Mouse (Mus musculus): ENCODE measurements around the gene Mapkap1. TPM values are rescaled to one million over a fixed set of nuclear protein-coding genes. Genes with fewer than 3 reads are reported as not detected.
"Not testable (repeated sequence)": the region's sequence is repeated elsewhere in the genome, so short reads cannot be mapped to it uniquely, and the experiment has no call there.

Mapkap1 gene
- polyA plus RNA-seq, 1 experiment, result 72.2 TPM

DNA sequence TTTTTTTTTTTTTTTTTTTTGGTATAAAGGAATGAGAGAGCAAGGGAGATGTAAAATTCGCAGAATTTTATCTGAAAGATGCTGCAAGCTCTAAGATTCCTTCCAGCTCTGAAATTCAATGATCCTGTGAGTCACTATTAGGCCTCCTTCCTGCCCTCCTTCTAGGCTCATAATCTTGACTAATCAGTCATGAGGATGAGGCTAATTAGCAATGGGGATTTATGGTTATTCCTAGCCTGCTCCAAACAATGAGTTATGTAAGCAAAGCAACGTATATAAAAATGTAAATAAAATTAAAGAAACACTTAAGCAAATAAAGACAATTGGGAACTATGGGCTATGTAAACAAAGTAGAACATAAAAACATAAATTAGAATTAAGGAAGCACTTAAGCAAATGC, 32.2 kb upstream of the Mapkap1 start:
- no peak for DNase-seq (ENCODE audit: low read depth)
- TF ChIP-seq POLR2A (IDR thresholded peaks at IDR 0.05; ENCODE audit: borderline replicate concordance, extremely low read depth, insufficient read depth, insufficient read length, poor library complexity, severe bottlenecking), result no peak
- TF ChIP-seq CTCF (IDR thresholded peaks at IDR 0.05; ENCODE audit: borderline replicate concordance, extremely low read depth, insufficient read depth, insufficient read length), result no peak

DNA sequence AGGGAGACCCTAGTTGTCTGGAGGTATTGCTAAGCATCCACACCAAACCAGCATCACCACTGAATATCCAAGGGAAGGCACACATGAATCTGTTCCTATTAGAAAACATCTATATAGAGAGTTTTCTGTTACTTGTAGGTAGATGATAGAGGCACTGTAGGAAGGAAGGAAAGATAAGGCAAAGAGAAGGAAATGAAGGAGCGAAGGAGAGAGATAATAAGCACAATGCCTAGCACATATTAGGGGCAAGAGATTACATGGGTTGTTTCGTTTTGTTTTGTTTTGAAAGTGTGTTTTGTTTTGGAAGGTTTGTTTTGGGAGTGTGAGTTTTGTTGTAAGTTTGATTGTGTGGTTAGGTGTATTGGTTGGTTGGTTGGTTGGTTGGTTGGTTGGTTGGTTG, 27.6 kb upstream of the Mapkap1 start:
- no peak for DNase-seq (ENCODE audit: low read depth)
- TF ChIP-seq POLR2A (IDR thresholded peaks at IDR 0.05; ENCODE audit: borderline replicate concordance, extremely low read depth, insufficient read depth, insufficient read length, poor library complexity, severe bottlenecking) (no peak), CTCF (IDR thresholded peaks at IDR 0.05; ENCODE audit: borderline replicate concordance, extremely low read depth, insufficient read depth, insufficient read length) (no peak)

DNA sequence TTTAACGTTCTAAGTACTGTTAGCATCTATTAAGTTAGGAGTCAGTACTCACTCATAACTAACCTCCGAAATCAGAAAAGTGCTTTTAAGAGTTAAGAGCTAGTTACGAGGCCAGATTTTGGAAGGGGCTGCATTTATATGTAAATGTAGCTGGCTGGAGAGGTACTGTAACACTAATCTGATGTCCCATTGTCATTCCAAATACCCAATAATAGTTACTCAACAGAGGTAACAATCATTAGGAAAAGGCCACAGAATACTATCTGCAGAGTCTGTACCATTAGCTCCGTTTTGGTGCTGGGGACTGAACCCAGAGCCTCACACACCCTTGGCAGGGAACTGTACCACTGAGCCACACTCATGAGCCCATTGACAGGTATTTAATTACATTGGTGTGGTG, 7.0 kb upstream of the Mapkap1 start:
- DNase-seq (ENCODE audit: low read depth), result no peak
- TF ChIP-seq CTCF (IDR thresholded peaks at IDR 0.05; ENCODE audit: borderline replicate concordance, extremely low read depth, insufficient read depth, insufficient read length) (no peak), POLR2A (IDR thresholded peaks at IDR 0.05; ENCODE audit: borderline replicate concordance, extremely low read depth, insufficient read depth, insufficient read length, poor library complexity, severe bottlenecking) (no peak)

DNA sequence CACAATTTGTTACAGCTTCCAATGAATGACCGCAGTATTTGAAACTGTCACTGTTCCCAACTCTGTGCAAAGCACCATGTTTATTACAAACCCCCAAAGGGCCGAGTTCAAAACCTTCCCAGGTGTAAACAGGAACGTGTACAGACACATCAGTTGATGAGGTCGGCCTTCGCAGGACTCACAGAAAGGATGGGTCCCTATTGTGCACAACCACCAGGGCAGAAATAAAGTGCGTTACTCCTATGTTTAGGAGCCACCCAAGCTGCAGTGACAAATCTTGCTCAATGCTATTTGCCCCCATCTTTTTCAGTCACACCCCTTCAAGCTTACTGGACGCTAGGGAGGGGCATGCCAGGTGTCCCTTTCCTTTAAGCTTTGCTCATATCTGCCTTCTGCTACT, 1.0 kb downstream of the Mapkap1 start:
- DNase-seq (ENCODE audit: low read depth), result no peak
- TF ChIP-seq CTCF (IDR thresholded peaks at IDR 0.05; ENCODE audit: borderline replicate concordance, extremely low read depth, insufficient read depth, insufficient read length) (no peak), POLR2A (IDR thresholded peaks at IDR 0.05; ENCODE audit: borderline replicate concordance, extremely low read depth, insufficient read depth, insufficient read length, poor library complexity, severe bottlenecking) (no peak)

DNA sequence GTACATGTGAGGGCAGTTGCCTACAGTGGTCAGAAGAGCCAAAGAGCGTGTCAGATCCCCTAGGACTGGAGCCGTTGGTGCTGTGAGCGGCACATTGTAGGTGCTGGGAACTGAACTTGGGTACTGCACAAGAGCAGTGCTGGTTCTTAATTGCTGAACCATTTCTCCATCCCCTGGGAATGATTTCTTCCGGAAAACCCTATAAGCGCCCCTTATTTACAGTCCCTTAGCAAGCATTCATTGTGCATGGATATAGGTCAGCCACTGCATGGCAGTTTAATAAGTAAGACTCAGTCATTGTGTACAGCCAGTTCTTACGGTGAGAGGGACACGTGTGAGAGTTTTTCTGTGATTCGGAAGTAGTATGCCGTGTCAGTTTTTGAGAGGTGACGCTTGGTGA, 1.8 kb downstream of the Mapkap1 start:
- TF ChIP-seq CTCF (IDR thresholded peaks at IDR 0.05; ENCODE audit: borderline replicate concordance, extremely low read depth, insufficient read depth, insufficient read length), result no peak
- no peak for TF ChIP-seq POLR2A (IDR thresholded peaks at IDR 0.05; ENCODE audit: borderline replicate concordance, extremely low read depth, insufficient read depth, insufficient read length, poor library complexity, severe bottlenecking)

DNA sequence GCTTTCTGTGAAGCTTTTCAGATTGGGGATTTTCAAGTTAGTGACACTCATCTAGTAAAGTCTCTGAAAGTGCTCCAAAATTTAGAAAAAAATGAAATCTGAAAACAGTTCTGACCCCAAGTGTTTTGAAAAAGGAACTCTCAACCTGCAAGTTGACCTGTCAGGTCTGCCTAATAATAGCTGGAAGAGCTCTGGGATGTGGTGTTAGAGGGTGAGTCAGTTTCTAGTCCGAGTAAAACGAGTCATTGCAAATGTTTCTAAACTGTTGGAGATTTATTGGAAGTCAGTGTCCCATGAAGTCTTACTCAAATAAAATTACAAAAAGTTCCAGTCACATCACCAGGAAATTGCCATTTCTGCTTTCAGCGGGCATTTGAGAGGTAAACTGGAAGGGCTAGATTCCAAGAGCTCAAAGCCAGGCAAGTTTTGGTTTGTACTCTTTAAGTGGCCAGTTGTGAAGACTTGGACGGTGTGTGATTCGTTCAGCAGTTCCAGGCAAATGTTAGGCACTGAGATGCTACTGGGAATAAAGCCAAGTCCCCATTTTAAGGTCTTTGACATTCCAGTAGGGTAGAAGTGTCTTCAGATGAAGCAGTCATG, 3.3 kb downstream of the Mapkap1 start:
- no peak for DNase-seq (ENCODE audit: low read depth)
- TF ChIP-seq CTCF (IDR thresholded peaks at IDR 0.05; ENCODE audit: borderline replicate concordance, extremely low read depth, insufficient read depth, insufficient read length) (no peak), POLR2A (IDR thresholded peaks at IDR 0.05; ENCODE audit: borderline replicate concordance, extremely low read depth, insufficient read depth, insufficient read length, poor library complexity, severe bottlenecking) (no peak)

More for the DNA sequence above, 1.8 kb downstream of the Mapkap1 start:
- no peak for DNase-seq (ENCODE audit: low read depth)

DNA sequence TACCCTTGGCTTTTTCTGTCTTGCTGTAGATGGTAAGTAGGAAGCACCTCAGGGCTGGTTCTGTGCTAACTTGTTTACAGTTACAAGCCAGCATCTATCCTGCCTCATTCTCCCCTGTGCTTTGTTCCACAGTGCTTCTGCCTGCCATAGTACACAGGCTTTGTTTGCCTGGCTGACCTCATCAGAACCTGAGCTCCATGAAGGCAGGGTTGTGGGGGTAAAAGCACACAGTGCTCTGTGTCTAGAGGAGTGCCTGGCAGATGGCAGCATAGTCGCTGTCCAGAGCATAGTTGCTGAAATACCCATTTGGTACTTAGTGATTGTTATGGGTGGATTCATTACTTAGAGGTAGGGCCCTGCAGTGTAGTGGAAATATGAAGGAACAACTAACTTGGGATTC, 13.7 kb downstream of the Mapkap1 start:
- no peak for TF ChIP-seq CTCF (IDR thresholded peaks at IDR 0.05; ENCODE audit: borderline replicate concordance, extremely low read depth, insufficient read depth, insufficient read length)
- TF ChIP-seq POLR2A (IDR thresholded peaks at IDR 0.05; ENCODE audit: borderline replicate concordance, extremely low read depth, insufficient read depth, insufficient read length, poor library complexity, severe bottlenecking), result no peak
- no peak for DNase-seq (ENCODE audit: low read depth)

DNA sequence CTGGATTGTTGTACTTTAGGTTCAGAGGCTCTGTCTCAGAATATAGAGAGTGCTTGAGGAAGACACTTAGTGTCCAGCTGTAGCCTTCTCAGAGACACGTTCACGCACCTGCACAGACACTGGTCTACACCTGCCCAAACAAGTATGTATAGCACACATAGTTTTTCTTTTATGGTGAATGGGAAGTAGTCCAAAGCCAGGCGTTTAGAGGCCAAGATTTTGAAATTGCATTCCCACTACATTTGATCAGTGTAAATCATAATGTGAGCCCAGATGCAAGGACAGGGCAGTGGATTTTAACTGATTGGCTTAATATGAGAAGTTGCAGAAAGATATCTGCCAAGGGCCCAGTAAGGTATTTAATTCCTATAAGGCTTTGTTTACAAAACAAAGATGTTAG, 17.6 kb downstream of the Mapkap1 start:
- TF ChIP-seq POLR2A (IDR thresholded peaks at IDR 0.05; ENCODE audit: borderline replicate concordance, extremely low read depth, insufficient read depth, insufficient read length, poor library complexity, severe bottlenecking) (no peak), CTCF (IDR thresholded peaks at IDR 0.05; ENCODE audit: borderline replicate concordance, extremely low read depth, insufficient read depth, insufficient read length) (no peak)
- no peak for DNase-seq (ENCODE audit: low read depth)

DNA sequence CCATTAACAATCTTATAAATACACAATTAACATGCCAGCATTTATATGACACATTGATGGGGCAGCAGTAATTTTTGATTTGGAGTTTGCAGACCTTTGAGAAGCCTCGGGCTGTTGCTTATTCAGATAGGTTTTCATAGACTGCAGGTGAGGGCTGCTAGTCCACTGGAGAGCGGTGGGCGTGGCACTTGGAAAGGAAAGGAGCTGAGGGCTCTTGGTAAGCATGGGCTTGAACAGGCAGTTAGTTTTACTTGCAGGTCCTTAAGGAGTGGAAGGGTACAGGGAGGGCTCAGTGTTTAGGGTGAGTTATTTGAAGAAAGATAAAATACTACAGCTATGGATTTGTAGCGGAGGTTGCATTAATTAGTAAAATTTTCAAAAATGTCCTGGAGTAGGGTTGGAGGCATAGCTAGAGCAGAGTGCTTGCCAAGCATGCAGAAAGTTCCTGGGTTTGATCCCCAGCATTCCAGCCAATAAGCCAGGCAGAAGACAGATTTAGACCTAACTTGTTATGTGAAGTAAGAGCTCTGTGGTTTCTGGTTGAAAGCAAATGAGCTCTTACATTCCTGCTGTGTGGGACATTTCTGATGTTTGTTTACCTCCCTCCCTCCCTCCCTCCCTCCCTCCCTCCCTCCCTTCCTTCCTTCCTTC, 19.1 kb downstream of the Mapkap1 start:
- no peak for DNase-seq (ENCODE audit: low read depth)
- TF ChIP-seq CTCF (IDR thresholded peaks at IDR 0.05; ENCODE audit: borderline replicate concordance, extremely low read depth, insufficient read depth, insufficient read length) (no peak), POLR2A (IDR thresholded peaks at IDR 0.05; ENCODE audit: borderline replicate concordance, extremely low read depth, insufficient read depth, insufficient read length, poor library complexity, severe bottlenecking) (no peak)

DNA sequence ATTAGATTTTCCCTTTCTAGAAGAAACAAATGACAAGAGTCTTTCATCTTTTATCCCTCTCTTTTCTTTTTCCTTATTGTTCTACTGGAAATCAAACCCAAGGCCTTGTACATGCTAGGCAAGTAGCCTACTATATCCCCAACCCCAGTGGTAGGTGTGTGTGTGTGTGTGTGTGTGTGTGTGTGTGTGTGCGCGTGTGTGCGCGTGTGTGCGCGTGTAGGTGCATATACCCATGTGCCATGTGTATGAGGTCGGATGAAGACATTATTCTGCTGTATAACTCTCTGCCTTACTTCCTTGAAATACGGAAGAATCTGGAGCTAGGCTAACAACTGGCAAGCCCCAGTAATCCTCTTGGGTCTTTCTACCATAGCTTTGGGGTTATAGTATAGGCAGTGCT, 24.1 kb downstream of the Mapkap1 start:
- DNase-seq (ENCODE audit: low read depth), result no peak
- TF ChIP-seq POLR2A (IDR thresholded peaks at IDR 0.05; ENCODE audit: borderline replicate concordance, extremely low read depth, insufficient read depth, insufficient read length, poor library complexity, severe bottlenecking) (no peak), CTCF (IDR thresholded peaks at IDR 0.05; ENCODE audit: borderline replicate concordance, extremely low read depth, insufficient read depth, insufficient read length) (no peak)

DNA sequence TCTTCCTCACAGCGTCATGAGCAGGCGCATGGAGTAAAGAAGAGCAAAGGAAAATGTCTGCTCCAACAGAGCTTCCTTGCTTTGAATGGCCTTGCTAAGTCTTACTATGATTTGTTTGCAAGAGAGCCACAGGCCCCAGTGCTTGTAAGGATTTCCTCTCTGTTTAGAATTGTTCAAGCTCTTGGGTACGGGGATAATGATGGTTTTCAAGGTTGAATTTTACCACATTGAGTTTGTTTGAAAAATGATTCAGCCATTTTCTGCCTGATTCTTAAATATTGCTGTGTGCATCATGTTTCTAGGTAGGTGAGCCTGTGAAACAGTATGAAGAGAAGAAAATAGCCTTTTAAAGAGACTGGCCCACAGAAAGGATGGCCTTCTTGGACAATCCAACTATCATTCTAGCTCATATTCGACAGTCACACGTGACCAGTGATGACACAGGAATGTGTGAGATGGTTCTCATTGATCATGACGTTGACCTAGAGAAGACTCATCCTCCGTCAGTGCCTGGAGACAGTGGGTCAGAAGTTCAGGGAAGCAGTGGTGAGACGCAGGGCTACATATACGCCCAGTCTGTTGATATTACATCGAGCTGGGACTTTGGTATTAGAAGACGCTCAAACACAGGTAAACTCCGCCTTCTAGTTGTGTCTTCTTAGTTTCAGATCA, 25.3 kb downstream of the Mapkap1 start:
- DNase-seq (ENCODE audit: low read depth), result no peak
- no peak for TF ChIP-seq POLR2A (IDR thresholded peaks at IDR 0.05; ENCODE audit: borderline replicate concordance, extremely low read depth, insufficient read depth, insufficient read length, poor library complexity, severe bottlenecking)
- no peak for TF ChIP-seq CTCF (IDR thresholded peaks at IDR 0.05; ENCODE audit: borderline replicate concordance, extremely low read depth, insufficient read depth, insufficient read length)

DNA sequence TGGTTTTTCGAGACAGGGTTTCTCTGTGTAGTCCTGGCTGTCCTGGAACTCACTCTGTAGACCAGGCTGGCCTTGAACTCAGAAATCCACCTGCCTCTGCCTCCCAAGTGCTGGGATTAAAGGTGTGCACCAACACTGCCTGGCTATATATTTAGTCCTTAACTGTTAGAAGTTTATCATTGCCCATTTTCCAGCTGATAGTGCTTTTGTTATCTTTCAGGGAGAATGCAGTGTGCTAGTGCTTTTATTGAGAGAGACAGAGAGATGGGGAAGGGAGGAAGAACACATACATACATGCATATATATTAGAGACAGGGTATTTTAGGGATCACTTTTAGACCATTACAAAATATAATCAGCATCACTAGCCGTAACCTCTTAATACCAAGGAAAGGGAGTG, 26.3 kb downstream of the Mapkap1 start:
- not testable (repeated sequence) for DNase-seq (ENCODE audit: low read depth)
